Mouse (Mus musculus): ENCODE measurements around the gene Irf8. TPM values are rescaled to one million over a fixed set of nuclear protein-coding genes. Genes with fewer than 3 reads are reported as not detected.
A peak's percentile ranks its signal among the peaks of the same experiment; 100 is the strongest.

The Irf8 gene
- polyA plus RNA-seq, 1 experiment from 2014 or later: 3.6 TPM

GRCm38 (mm10) chr8:120726051-120726450 is 10.1 kb upstream of the Irf8 start:
- H3K4me2 ChIP-seq (replicated peaks; ENCODE audit: low read depth, low read length): no peak overlapping the region
- no peaks in the 10 kb centered on the region for H3K27me3 ChIP-seq (ENCODE audit: control insufficient read depth, insufficient read depth, low read length)
- DNase-seq (ENCODE audit: low spot score): no peak
- H3K27ac ChIP-seq (ENCODE audit: low read depth, low read length): no peak overlapping the region
- no peaks in the 10 kb centered on the region for H3K4me1 ChIP-seq (replicated peaks; ENCODE audit: control insufficient read depth, insufficient read depth, low read length)
- 83% methylated on average over 5 of the region's 5 CpGs for WGBS
- H3K4me3 ChIP-seq (ENCODE audit: low read depth, low read length): no peak overlapping the region
- no peak overlapping the region for H3K9ac ChIP-seq (ENCODE audit: low read depth, low read length)
- H3K36me3 ChIP-seq (ENCODE audit: control insufficient read depth, insufficient read depth, low read length): no peaks in the 10 kb centered on the region
- ATAC-seq (ENCODE audit: low FRiP score): no peak
- H3K9me3 ChIP-seq (ENCODE audit: control insufficient read depth, low read length): no peaks in the 10 kb centered on the region

- Histone ChIP-seq H3K4me2 (replicated peaks; ENCODE audit: low read depth, low read length) (no peak overlapping the region), H3K27me3 (ENCODE audit: control insufficient read depth, insufficient read depth, low read length) (0 out of 2 replicates have a peak, but pooled peaks cover 2% of the 10 kb centered on the region), H3K4me3 (ENCODE audit: low read depth, low read length) (no peak overlapping the region), H3K4me1 (replicated peaks; ENCODE audit: control insufficient read depth, insufficient read depth, low read length) (no peaks in the 10 kb centered on the region), H3K36me3 (ENCODE audit: control insufficient read depth, insufficient read depth, low read length) (no peaks in the 10 kb centered on the region), H3K9ac (ENCODE audit: low read depth, low read length) (no peak overlapping the region), H3K9me3 (ENCODE audit: control insufficient read depth, low read length) (no peaks in the 10 kb centered on the region), H3K27ac (ENCODE audit: low read depth, low read length) (no peak overlapping the region)
- ATAC-seq (ENCODE audit: low FRiP score) (no peak), DNase-seq (ENCODE audit: low spot score) (no peak)
- WGBS: 79% methylated on average over 9 of the region's 9 CpGs
These were observed 7.5 kb upstream of the Irf8 start for GRCm38 (mm10) chr8:120728488-120729160.

- H3K36me3 ChIP-seq (ENCODE audit: control insufficient read depth, insufficient read depth, low read length): no peaks in the 10 kb centered on the region
- DNase-seq (ENCODE audit: low spot score) (peak; percentile 37), ATAC-seq (ENCODE audit: low FRiP score) (no peak)
- H3K9me3 ChIP-seq (ENCODE audit: control insufficient read depth, low read length): no peaks in the 10 kb centered on the region
- peak overlapping the region; percentile 18; the same call in 1 of the 2 replicates for H3K4me2 ChIP-seq (replicated peaks; ENCODE audit: low read depth, low read length)
- no peak overlapping the region for H3K9ac ChIP-seq (ENCODE audit: low read depth, low read length)
- H3K27ac ChIP-seq (ENCODE audit: low read depth, low read length): no peak overlapping the region
- WGBS: 35% methylated on average over 14 of the region's 14 CpGs
- H3K4me1 ChIP-seq (replicated peaks; ENCODE audit: control insufficient read depth, insufficient read depth, low read length): peaks cover 4% of the 10 kb centered on the region; the same call in 1 of the 2 replicates
- H3K4me3 ChIP-seq (ENCODE audit: low read depth, low read length): no peak overlapping the region
- H3K27me3 ChIP-seq (ENCODE audit: control insufficient read depth, insufficient read depth, low read length): peaks cover 19% of the 10 kb centered on the region
These were observed 4.6 kb upstream of the Irf8 start for GRCm38 (mm10) chr8:120731582-120731981.

- Histone ChIP-seq H3K9ac (ENCODE audit: low read depth, low read length) (no peak overlapping the region), H3K4me2 (replicated peaks; ENCODE audit: low read depth, low read length) (no peak overlapping the region), H3K4me1 (replicated peaks; ENCODE audit: control insufficient read depth, insufficient read depth, low read length) (peaks cover 4% of the 10 kb centered on the region; the same call in 1 of the 2 replicates), H3K36me3 (ENCODE audit: control insufficient read depth, insufficient read depth, low read length) (no peaks in the 10 kb centered on the region), H3K9me3 (ENCODE audit: control insufficient read depth, low read length) (no peaks in the 10 kb centered on the region), H3K4me3 (ENCODE audit: low read depth, low read length) (no peak overlapping the region), H3K27ac (ENCODE audit: low read depth, low read length) (no peak overlapping the region), H3K27me3 (ENCODE audit: control insufficient read depth, insufficient read depth, low read length) (peaks cover 19% of the 10 kb centered on the region)
- WGBS: 42% methylated on average over 6 of the region's 6 CpGs
- peak; percentile 29 for DNase-seq (ENCODE audit: low spot score)
- ATAC-seq (ENCODE audit: low FRiP score): no peak
These were observed 4.1 kb upstream of the Irf8 start for GRCm38 (mm10) chr8:120732068-120732467.

GRCm38 (mm10) chr8:120736486-120736885 is 328 bp downstream of the Irf8 start:
- Histone ChIP-seq H3K4me1 (replicated peaks; ENCODE audit: control insufficient read depth, insufficient read depth, low read length) (peaks cover 6% of the 10 kb centered on the region; the same call in 1 of the 2 replicates), H3K9ac (ENCODE audit: low read depth, low read length) (peak overlapping the region; percentile 40), H3K27me3 (ENCODE audit: control insufficient read depth, insufficient read depth, low read length) (peaks cover 22% of the 10 kb centered on the region), H3K4me2 (replicated peaks; ENCODE audit: low read depth, low read length) (peak overlapping the region; percentile 93), H3K36me3 (ENCODE audit: control insufficient read depth, insufficient read depth, low read length) (no peaks in the 10 kb centered on the region), H3K4me3 (ENCODE audit: low read depth, low read length) (peak overlapping the region; percentile 45), H3K27ac (ENCODE audit: low read depth, low read length) (no peak overlapping the region), H3K9me3 (ENCODE audit: control insufficient read depth, low read length) (no peaks in the 10 kb centered on the region)
- ATAC-seq (ENCODE audit: low FRiP score) (peak; percentile 63; the same call in 1 of the 2 replicates), DNase-seq (ENCODE audit: low spot score) (peak; percentile 62)
- 2% methylated on average over 11 of the region's 11 CpGs for WGBS

GRCm38 (mm10) chr8:120737166-120737565 is 1.0 kb downstream of the Irf8 start:
- H3K27me3 ChIP-seq (ENCODE audit: control insufficient read depth, insufficient read depth, low read length): peaks cover 22% of the 10 kb centered on the region

GRCm38 (mm10) chr8:120738771-120739170 is 2.6 kb downstream of the Irf8 start:
- Histone ChIP-seq H3K9me3 (ENCODE audit: control insufficient read depth, low read length) (no peaks in the 10 kb centered on the region), H3K4me1 (replicated peaks; ENCODE audit: control insufficient read depth, insufficient read depth, low read length) (peaks cover 6% of the 10 kb centered on the region; the same call in 1 of the 2 replicates), H3K27me3 (ENCODE audit: control insufficient read depth, insufficient read depth, low read length) (peaks cover 20% of the 10 kb centered on the region), H3K4me3 (ENCODE audit: low read depth, low read length) (no peak overlapping the region), H3K36me3 (ENCODE audit: control insufficient read depth, insufficient read depth, low read length) (no peaks in the 10 kb centered on the region), H3K4me2 (replicated peaks; ENCODE audit: low read depth, low read length) (no peak overlapping the region), H3K27ac (ENCODE audit: low read depth, low read length) (no peak overlapping the region), H3K9ac (ENCODE audit: low read depth, low read length) (no peak overlapping the region)
- no peak for ATAC-seq (ENCODE audit: low FRiP score)
- DNase-seq (ENCODE audit: low spot score): no peak
- 80% methylated on average over 4 of the region's 4 CpGs for WGBS

More at GRCm38 (mm10) chr8:120737166-120737565, 1.0 kb downstream of the Irf8 start:
- no peak for ATAC-seq (ENCODE audit: low FRiP score)
- WGBS: 60% methylated on average over 7 of the region's 7 CpGs
- no peak for DNase-seq (ENCODE audit: low spot score)
- Histone ChIP-seq H3K4me1 (replicated peaks; ENCODE audit: control insufficient read depth, insufficient read depth, low read length) (peaks cover 6% of the 10 kb centered on the region; the same call in 1 of the 2 replicates), H3K9ac (ENCODE audit: low read depth, low read length) (no peak overlapping the region), H3K9me3 (ENCODE audit: control insufficient read depth, low read length) (no peaks in the 10 kb centered on the region), H3K4me3 (ENCODE audit: low read depth, low read length) (no peak overlapping the region), H3K4me2 (replicated peaks; ENCODE audit: low read depth, low read length) (peak overlapping the region; percentile 93; the same call in 1 of the 2 replicates), H3K36me3 (ENCODE audit: control insufficient read depth, insufficient read depth, low read length) (no peaks in the 10 kb centered on the region), H3K27ac (ENCODE audit: low read depth, low read length) (no peak overlapping the region)

- 93% methylated on average over 15 of the region's 15 CpGs for WGBS
- no peaks in the 10 kb centered on the region for H3K9me3 ChIP-seq (ENCODE audit: control insufficient read depth, low read length)
- no peak overlapping the region for H3K4me2 ChIP-seq (replicated peaks; ENCODE audit: low read depth, low read length)
- peaks cover 6% of the 10 kb centered on the region; the same call in 1 of the 2 replicates for H3K4me1 ChIP-seq (replicated peaks; ENCODE audit: control insufficient read depth, insufficient read depth, low read length)
- peaks cover 17% of the 10 kb centered on the region for H3K27me3 ChIP-seq (ENCODE audit: control insufficient read depth, insufficient read depth, low read length)
- H3K9ac ChIP-seq (ENCODE audit: low read depth, low read length): no peak overlapping the region
- no peak overlapping the region for H3K27ac ChIP-seq (ENCODE audit: low read depth, low read length)
- no peak for DNase-seq (ENCODE audit: low spot score)
- H3K4me3 ChIP-seq (ENCODE audit: low read depth, low read length): no peak overlapping the region
- no peaks in the 10 kb centered on the region for H3K36me3 ChIP-seq (ENCODE audit: control insufficient read depth, insufficient read depth, low read length)
- ATAC-seq (ENCODE audit: low FRiP score): no peak
These were observed 3.4 kb downstream of the Irf8 start for GRCm38 (mm10) chr8:120739526-120739925.

- ATAC-seq (ENCODE audit: low FRiP score): no peak
- 76% methylated on average over 2 of the region's 2 CpGs for WGBS
- Histone ChIP-seq H3K4me3 (ENCODE audit: low read depth, low read length) (no peak overlapping the region), H3K4me1 (replicated peaks; ENCODE audit: control insufficient read depth, insufficient read depth, low read length) (peaks cover 5% of the 10 kb centered on the region; the same call in 1 of the 2 replicates), H3K36me3 (ENCODE audit: control insufficient read depth, insufficient read depth, low read length) (no peaks in the 10 kb centered on the region), H3K27me3 (ENCODE audit: control insufficient read depth, insufficient read depth, low read length) (peaks cover 9% of the 10 kb centered on the region), H3K9me3 (ENCODE audit: control insufficient read depth, low read length) (no peaks in the 10 kb centered on the region), H3K27ac (ENCODE audit: low read depth, low read length) (no peak overlapping the region), H3K4me2 (replicated peaks; ENCODE audit: low read depth, low read length) (no peak overlapping the region), H3K9ac (ENCODE audit: low read depth, low read length) (no peak overlapping the region)
- DNase-seq (ENCODE audit: low spot score): no peak
These were observed 4.4 kb downstream of the Irf8 start for GRCm38 (mm10) chr8:120740579-120740978.

Data from hindbrain, embryonic 11.5 days (tissue).